Mouse (Mus musculus) bone marrow macrophage, adult 2 months (primary cell): ENCODE results near the gene Col6a5.

Source experiments
- CTCF ChIP-seq: IDR thresholded peaks from 2 replicates; pipeline ENCODE4 v1.5.1; 2012; ENCODE audit warnings: low read depth, mild to moderate bottlenecking, low read length, moderate library complexity
- POLR2A ChIP-seq: IDR thresholded peaks from 2 replicates; pipeline ENCODE4 v1.6.1; 2012; ENCODE audit warnings: mild to moderate bottlenecking, low read depth, low read length, borderline replicate concordance

DNA sequence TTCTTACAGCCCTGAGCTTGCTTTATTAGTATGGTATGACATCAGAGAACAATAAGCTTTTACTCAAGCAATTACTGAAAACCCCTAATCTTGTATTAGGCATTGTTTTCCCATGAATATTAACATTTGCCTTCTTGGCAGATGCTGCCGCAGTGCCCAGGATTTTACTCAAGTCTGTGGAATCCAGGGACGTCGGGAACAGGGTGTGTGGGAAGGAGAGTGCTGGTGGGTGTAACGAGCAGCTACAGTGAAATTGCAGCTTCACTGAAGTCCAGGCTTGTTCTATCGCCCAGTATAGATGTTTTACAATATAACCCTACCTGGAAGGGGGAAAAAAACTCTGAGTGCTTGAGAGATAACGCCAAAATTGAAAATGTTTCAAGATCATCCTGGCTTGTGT is 32.0 kb upstream of the Col6a5 start:
- TF ChIP-seq CTCF: no peak
- TF ChIP-seq POLR2A: no peak
